Mouse (Mus musculus) gastrocnemius, adult 2 months (tissue): ENCODE measurements around the gene Gm10230. TPM values are rescaled to one million over a fixed set of nuclear protein-coding genes. Genes with fewer than 3 reads are reported as not detected.
"Not testable (repeated sequence)": the region's sequence is repeated elsewhere in the genome, so short reads cannot be mapped to it uniquely, and the experiment has no call there.

Source experiments
- DNase-seq: peaks from one replicate; pipeline ENCODE4 v3.0.0; 2022
- H3K27ac ChIP-seq: fragments of 200-600 bp; 2 replicates; pipeline ENCODE4 v1.8.1; 2022; ENCODE audit warnings: mild to moderate bottlenecking
- H3K4me3 ChIP-seq: fragments of 200-600 bp; 2 replicates; pipeline ENCODE4 v1.8.1; 2022; ENCODE audit warnings: mild to moderate bottlenecking, moderate library complexity
- intact Hi-C: fragments of 180-260 bp; cut with DNase I; formaldehyde crosslinking; loops from one replicate; pipeline ENCODE4 v1.15.1; 2025
- long read RNA-seq, 2 experiments: library from polyadenylated mRNA; stranded (forward); transcript quantifications; one replicate each; pipeline ENCODE4 v2.0.0; 2021
- microRNA-seq: library from miRNA; unstranded; fragments of <30 nt; microRNA quantifications from one replicate; pipeline ENCODE4 v1.2.0, GENCODE M21; 2021
- total RNA-seq, 2 experiments: library from RNA; stranded (reverse); gene quantifications; 2 replicates each; pipeline ENCODE4 v1.2.3; 2021

Gene Gm10230
- not detected for total RNA-seq
- long read RNA-seq, experiment 1 = 0 reads
- long read RNA-seq, experiment 2 = 0 reads

DNA sequence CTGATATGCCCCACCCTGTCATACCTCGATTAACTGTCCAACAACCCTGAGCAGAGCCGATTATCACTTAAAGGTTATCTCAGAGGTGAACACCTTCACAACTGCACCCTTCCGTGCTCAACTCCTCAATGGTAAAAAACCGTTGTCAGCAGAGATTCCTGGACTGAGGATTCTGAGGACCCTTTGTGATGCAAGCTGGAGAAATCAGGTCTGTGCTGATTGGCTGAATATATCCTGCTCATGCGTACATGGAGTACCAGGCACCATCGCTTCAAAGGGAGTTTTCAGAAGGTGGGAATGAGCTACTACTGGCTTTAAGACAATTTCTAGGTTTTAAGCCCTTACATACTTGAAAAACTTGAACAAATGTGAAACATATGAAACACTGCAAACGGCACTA, at the start of gene Gm10230:
Gm10230 (minus strand) TSS at position 101 of the 400 bp plus-strand sequence.
- H3K27ac ChIP-seq, H3K4me3 ChIP-seq, intact Hi-C loops, DNase-seq: not testable (repeated sequence)

Small RNA genes lying within 50 kb of the gene (microRNA-seq; reads per million reads assigned to microRNA genes)
- gene Gm44452 = not detected
